Mouse (Mus musculus): ENCODE data around the gene Stk11. TPM values are rescaled to one million over a fixed set of nuclear protein-coding genes. Genes with fewer than 3 reads are reported as not detected.
A peak's percentile ranks its signal among the peaks of the same experiment; 100 is the strongest.

Stk11 gene
- total RNA-seq, 2 experiments from 2014 or later = 96.8 to 97.7 TPM

DNA sequence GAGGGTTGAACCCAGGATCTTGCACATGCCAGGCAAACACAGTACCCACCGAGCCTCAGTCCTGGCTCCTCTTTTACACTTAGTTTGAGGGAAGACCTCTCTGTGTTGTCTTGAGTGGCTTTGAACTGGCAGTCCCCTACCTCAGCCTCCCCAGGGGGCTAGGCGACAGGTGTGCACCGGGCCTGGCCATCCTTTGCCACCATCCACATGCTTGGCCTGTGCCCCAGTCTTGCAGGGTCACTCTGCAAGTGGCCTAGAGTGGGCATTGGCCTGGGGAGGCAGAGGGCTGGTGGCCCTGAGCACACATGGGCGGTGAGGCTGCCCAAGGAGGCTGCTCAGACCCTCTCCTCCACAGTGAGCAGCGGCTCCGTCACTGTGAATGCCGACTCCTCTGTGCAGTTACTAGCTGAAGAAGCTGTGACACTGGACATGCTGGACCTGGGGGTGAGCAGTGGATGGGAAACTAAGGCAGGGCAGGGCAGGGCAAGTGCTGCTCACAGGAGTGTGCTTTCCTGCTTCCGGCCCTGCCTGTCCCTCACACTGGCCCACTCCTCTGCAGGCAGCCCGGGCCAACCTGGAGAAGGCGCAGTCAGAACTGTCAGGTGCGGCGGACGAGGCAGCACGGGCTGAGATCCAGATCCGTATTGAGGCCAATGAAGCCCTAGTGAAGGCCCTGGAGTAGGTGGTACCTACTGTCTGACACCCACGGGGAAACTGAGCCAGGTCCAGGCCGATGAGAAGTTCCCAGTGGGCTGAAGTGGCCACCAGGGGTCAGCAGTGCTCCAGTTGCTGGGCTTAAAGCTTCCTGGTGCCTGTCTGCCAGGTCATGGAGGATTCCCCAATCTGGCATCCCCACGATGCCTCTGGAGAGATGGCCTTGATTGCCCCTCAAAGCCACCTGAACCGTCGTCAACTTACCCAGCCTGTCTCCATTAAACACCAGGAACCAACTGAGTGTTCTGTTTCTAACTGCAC, 29.5 kb downstream of the Stk11 start:
- H3K4me3 ChIP-seq = no peak overlapping the region
- peak; percentile 89 for TF ChIP-seq CTCF (conservative IDR thresholded peaks at IDR 0.05)
- H3K27ac ChIP-seq = peak overlapping the region; percentile 98
- DNase-seq (ENCODE audit: low spot score in 2 of 2) = peak in 1 of 2 experiments; percentile 78

DNA sequence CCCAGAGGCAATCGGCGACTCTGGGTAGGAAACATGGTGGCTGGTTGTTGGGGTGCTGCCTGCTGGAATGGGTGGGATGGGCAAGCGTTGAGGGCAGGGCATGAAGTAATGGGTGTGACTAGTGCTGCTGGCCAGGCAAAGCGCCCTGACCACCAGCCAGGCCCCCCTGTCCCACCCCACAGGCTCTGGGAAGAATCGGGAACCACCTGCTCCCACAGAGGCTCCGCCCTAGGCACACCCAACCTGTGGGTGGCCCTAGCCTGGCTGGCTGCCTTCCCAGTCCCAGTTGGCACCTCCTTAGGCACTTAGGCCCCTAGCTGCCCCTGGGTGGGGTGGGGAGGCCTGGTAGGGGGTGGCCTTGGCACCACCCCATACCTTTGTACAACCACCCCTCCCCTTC, 30.3 kb downstream of the Stk11 start:
- H3K4me3 ChIP-seq = no peak overlapping the region
- TF ChIP-seq CTCF (conservative IDR thresholded peaks at IDR 0.05) = no peak
- no peak for DNase-seq (ENCODE audit: low spot score in 2 of 2)
- peak overlapping the region; percentile 98 for H3K27ac ChIP-seq

DNA sequence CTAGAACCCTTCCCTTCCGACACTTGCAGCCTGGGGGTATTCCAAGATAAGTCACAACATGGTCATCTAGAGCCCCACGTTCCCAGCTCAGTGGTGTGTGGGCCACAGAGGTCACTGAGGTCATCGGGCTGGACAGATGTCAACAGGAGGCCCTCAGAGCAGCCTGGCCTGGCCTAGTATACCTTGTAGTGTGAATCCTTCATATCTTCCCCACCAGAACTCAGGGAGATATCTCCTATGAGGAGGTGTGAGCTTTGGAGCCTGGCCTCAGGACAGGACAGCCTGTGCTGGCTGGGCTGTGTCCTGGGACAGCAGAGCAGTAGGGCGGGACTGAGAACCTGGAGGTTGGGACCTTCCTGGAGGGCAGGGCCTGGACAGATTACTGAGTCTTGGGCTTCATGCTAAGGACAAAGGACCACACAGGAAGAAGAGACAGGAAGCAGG, 31.0 kb downstream of the Stk11 start:
- H3K4me3 ChIP-seq = no peak overlapping the region
- H3K27ac ChIP-seq = peak overlapping the region; percentile 98
- no peak for TF ChIP-seq CTCF (conservative IDR thresholded peaks at IDR 0.05)
- no peak for DNase-seq (ENCODE audit: low spot score in 2 of 2)

DNA sequence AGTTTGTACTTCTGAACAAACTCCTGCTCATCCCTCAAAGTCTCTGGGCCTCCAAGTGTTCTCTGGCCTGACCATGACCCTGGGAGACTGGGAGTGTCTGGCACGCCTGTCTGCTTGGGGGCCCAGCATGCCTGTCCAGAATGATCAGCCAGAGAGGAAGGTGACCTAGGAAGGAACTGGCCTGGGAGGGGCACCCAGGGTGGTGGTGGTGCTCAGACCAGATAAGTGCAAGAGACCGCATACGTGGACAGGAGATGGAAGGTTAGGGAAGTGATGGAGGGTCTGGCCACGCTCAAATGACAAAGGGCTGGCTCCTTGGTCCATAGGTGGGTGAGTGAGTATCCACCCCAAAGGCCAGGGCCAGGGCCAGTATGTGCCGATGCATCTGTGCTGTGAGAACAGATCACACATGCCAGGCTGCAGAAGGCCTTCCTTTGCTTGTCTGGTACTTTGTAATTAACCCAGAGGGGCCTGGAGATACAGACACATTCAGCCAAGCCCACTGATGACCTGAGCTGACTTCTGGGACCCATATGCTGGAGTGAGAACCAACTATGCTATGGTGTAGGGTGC, 31.6 kb downstream of the Stk11 start:
- DNase-seq (ENCODE audit: low spot score in 2 of 2) = no peak
- H3K4me3 ChIP-seq = no peak overlapping the region
- peak overlapping the region; percentile 98 for H3K27ac ChIP-seq
- TF ChIP-seq CTCF (conservative IDR thresholded peaks at IDR 0.05) = no peak

DNA sequence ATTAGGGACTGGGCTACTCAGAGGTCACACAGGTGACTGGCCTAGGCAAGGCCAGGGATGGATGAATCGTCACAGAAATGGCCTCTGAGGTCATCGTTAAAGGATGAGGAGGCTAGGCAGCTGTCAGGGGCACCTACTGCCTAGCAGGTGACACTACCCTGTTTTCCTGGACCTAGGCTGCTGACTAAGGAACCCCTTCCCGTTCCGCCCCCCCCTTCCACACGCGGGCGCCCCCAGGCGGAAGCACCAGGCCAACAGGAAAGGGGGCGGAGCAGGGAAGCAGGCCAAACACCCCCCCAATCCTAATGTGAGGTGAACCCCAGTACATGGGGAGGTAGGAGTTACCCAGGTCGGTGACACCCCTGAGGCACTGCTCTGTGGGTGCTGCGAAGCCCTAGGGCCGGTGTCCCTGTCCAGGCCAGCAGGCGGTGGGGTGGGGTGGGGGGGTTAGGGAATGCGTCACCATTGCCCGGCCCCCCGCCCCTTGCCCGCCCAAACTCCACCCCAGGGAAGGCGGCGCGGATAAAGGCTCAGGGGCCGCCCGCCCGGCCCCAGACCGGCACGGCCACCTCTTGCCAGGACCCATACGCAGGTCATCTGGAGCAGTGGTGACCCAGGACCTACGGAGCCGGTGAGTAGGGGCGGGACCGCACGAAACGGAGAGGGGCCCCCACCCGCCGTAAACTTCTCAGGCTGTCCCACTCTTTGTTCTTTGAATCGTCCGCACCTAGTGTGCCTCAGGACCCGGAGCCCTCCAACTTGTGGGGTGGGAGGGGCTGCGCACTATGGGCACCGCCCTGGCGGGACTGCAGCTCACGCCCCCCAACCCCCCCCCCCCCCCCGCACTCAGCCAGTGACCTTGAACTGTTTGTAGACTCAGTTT, 32.4 kb downstream of the Stk11 start, which contains the start of gene Midn:
TSS of gene Midn (plus strand) at position 554 of the 883 bp plus-strand sequence.
- H3K27ac ChIP-seq = peak within 1 kb of the TSS; percentile 98
- peak; percentile 74 for TF ChIP-seq CTCF (conservative IDR thresholded peaks at IDR 0.05)
- peak in 1 of 2 experiments; percentile 68 for DNase-seq (ENCODE audit: low spot score in 2 of 2)
- peak within 1 kb of the TSS; percentile 94 for H3K4me3 ChIP-seq

DNA sequence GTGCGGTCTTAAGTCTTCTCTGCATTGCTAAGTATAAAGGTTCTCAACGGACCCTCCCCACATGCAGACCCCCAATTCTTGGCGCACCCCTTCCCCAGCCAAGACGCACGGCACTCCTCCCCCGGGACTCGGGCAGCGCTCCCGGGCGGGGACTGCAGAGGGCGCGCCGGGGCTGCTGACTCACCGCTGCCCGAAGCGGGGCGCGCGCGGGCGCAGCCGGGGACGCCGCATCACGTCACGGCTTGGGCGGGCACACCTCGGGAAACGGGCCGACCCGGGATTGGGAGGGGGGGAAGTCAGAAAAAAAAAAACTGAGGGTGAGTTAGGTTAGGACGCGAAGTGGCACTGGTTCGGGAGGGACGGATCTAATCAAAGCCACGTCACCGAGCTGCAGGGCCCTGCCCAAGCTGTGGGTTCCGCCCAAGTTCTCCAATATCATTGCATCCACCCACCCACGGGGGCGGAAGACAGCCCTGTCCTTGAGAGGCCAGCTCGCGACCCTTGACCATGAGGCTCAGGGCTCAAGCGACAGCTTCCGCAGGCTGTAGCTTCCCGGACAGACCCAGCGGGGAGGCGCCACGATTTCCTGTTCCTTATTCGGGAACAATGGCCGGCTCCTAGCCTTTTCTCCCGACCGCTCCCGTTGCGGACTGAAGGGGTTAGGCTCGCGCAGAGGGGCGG, 33.1 kb downstream of the Stk11 start:
- H3K4me3 ChIP-seq = peak overlapping the region; percentile 94
- peak; percentile 84 for TF ChIP-seq CTCF (conservative IDR thresholded peaks at IDR 0.05)
- peak; percentile 91 to 95 for DNase-seq (ENCODE audit: low spot score in 2 of 2)
- peak overlapping the region; percentile 98 for H3K27ac ChIP-seq

DNA sequence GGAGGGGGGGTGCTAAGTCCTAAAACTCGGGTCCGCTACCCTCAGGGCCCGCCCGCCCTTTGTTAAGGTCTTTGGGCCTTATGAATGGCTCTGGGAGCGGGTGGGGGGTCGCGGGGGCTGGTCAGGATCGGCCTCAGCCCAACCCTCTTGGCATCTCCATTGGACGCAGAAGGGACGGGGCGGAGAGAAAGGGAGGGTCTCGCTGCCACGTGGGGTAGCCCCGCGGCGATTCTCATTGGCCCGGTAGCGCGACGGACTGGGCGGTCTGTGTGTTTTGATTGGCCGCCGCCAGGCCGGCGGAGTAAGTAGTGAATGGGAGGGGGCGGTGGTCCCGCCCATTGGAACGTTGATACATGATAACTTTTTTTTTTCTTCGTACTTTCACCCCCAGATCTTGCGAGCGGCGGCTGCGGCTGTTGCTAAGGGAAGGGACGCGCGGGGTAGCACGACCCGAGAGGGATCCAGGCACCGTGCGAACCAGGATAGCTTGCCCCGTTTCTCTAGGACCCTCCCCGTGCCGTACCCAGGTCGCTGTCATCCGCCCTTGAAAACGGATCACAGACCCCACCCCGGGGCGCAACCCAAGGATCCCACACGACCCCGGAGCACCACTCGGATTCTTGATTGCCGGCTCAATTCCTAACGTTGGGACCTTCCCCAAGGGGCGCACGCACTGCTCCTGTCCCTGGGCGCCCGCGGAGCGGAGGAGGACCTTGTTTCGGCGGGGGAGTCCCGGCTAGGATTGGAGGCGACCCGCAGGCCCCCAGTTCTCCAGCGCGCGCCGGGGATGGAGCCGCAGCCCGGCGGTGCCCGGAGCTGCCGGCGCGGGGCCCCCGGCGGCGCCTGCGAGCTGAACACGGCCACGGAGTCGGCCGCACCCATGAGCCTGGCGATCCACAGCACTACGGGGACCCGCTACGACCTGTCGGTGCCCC, 34.0 kb downstream of the Stk11 start:
- peak overlapping the region; percentile 98 for H3K27ac ChIP-seq
- TF ChIP-seq CTCF (conservative IDR thresholded peaks at IDR 0.05) = no peak; the same call in 1 of the 2 replicates
- DNase-seq (ENCODE audit: low spot score in 2 of 2) = peak; percentile 96 to 99
- peak overlapping the region; percentile 94 for H3K4me3 ChIP-seq

DNA sequence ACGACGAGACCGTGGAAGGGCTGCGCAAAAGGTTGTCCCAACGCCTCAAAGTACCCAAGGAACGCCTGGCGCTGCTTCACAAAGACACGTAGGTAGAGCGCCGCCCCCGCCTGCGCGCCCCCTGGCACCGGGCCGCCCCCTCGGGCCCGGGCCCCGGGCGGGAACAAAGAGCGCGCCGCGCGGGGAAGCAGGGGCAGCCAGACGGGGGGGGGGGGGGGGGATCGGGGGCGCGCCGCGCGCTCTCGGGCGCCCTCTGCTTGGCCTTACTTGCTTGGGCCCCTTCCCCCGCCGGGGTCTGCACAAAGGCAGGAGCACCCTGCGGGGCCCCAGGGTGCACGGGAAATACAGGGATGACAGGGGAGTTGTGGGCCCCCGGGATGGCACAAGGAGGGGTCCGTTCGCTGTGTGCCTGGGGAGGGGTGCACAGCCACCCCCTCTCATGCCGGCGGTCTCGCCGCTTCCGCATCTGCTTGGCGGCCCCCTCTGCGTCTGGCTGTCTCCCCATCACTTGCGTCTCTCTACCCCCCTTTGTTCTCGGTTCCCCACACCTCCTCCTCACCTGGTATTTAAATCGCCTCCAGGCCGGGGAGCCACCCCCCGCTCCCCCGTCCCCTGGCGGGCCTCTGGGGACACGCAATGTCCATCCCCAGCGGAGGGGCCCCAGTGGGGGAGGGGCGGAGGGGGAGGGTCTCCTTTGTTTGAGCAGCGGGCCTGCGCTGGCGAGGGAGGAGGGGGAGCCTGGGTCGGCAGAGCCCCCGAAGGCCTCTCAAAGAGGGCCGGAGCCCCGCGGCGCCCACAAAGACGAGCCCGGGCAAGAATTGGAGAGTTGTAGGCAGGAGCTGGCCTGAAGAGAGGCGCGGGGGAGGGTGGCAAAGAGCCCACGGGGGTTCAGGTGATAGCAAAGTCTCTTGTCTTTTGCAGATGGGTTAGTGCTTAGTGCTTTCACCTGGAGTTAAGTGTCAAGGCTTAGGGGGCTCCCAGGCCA, 34.9 kb downstream of the Stk11 start:
- Histone ChIP-seq H3K27ac (peak overlapping the region; percentile 97), H3K4me3 (peak overlapping the region; percentile 94)
- no peak for DNase-seq (ENCODE audit: low spot score in 2 of 2)
- peak; percentile 14; the same call in 1 of the 2 replicates for TF ChIP-seq CTCF (conservative IDR thresholded peaks at IDR 0.05)

DNA sequence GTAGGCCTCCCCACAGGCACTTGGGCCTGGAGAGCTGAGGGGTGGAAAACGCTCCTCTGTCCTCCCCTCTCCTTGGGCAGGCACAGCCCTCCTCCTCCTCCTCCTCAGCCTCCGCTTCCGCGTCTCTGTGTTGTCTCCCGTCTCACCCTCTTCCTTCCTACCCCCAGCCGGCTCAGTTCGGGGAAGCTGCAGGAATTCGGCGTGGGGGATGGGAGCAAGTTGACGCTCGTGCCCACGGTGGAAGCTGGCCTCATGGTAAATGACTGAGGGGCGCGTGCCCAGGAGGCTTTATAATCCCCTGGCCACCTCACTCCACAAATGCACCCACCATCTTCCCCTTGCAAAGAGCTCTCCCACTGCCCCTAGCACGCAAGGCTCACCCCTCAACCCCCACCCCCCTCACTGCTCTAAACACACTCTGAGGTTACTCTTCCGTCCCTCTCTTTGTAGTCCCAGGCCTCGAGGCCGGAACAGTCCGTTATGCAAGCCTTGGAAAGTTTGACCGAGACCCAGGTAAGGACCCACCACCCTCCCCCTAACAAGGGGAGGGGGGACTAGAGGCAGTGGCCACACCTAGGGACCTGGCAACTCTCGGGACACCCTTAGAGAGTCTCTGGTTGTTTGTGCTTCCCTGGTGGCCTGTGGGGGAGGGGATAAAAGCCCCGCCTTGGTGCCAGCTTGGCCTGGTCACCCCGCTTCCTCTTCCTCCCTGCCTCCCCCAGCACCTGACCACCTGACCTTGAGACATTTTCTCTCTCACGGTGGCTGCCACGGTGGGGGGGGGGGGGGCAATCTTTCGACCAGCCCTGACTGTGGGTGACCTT, 35.8 kb downstream of the Stk11 start:
- no peak for TF ChIP-seq CTCF (conservative IDR thresholded peaks at IDR 0.05)
- Histone ChIP-seq H3K27ac (peak overlapping the region; percentile 97), H3K4me3 (peak overlapping the region; percentile 94)
- no peak for DNase-seq (ENCODE audit: low spot score in 2 of 2)

Data from layer of hippocampus, adult 2 months (tissue).